Mouse (Mus musculus): ENCODE results near the gene Atg10.

DNA sequence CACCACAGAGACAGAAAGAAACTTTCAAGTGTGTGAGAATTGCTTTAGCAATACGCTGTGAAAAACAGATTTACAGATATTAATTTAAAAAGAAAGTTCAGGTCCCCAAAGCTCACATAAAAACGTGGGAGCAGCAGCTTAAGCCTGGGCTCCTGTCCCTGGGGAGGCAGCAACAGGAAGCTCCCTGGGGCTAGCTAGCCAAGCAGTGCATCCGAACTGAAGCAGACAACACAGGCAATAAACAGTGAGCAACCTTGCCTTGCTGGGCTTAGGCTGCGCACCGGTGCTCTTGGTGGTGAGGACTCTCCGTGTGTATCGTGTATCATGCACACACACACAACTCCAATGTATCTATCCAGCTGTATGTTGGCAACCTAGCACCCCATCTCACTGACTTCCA lies 21.2 kb downstream of the Atg10 start:
- TF ChIP-seq CTCF (IDR thresholded peaks at IDR 0.05; ENCODE audit: borderline replicate concordance, insufficient read depth, low read length) (no peak), POLR2A (IDR thresholded peaks at IDR 0.05; ENCODE audit: low read depth, low read length) (no peak)
